Mouse (Mus musculus): ENCODE measurements at regions not wholly inside any gene's neighbourhood (a gene's known extent, or its start where the extent isn't known, plus 50 kb on each side); places are given as distances from the start of the nearest gene placed in this dataset.

GRCm38 (mm10) chr4:94186997-94187396 lies 369.3 kb upstream of the Gm10306 start:
- no peak for DNase-seq (ENCODE audit: low spot score)

DNA sequence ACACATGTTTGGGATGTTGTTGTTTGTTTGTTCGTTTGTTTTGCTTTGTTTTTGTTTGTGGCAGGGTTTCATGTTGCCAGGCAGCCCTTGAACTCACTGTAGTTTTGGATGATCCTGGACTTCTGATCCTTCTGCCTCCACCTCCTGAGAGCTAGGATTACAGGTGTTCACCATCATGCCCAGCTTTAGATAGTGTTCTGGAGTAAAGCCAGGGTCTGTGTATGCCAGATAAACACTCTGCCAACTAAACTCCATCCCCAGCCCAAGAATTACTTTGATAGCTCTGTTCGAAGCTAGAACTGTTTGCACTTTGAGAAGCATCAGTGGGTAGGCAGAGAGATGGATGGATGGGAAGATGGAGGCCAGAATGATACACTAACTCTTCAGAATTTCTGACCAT lies 368.0 kb upstream of the Gm10306 start:
- DNase-seq (ENCODE audit: low spot score) = no peak

DNA sequence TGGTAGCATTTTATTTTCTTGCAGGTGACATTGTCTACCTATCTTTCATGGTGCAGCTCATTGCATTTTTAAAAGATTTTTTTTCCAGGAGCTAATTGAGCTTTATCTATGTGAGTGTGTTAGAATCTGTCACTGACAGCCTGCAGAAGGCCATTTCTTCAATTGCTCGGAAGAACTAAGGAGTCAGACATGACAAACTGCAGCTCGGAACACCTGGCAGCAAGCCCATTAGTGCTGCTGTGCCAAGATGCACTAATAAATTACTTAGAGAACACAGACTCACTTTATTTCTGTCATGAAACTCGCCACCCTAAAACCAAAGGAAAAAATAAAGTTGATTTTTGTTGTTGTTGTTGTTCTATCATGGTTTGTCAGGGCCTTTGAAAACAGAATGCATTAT lies 367.5 kb upstream of the Gm10306 start:
- peak; percentile 16 for DNase-seq (ENCODE audit: low spot score)

GRCm38 (mm10) chr4:94190940-94191339 lies 365.4 kb upstream of the Gm10306 start:
- no peak for DNase-seq (ENCODE audit: low spot score)

DNA sequence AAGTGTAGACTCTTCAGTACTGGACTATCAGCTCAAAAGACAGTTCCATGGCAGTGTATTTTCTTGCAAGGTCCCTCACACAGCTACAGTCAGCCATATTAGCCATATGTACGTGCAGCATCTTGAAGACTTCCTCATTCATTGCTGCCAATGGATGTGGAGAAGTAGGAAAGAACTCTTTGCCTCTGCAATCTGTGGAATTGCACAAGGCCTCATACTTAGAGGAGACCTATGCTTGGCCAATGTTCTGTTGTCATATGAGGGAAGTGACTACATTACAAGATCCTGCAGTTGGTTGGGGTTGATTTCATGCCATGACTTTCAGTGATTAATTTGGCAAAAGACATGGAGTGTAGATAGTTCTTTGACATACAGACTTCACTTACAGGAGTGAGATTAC lies 340.1 kb upstream of the Gm10306 start:
- no peak for DNase-seq (ENCODE audit: low spot score)

DNA sequence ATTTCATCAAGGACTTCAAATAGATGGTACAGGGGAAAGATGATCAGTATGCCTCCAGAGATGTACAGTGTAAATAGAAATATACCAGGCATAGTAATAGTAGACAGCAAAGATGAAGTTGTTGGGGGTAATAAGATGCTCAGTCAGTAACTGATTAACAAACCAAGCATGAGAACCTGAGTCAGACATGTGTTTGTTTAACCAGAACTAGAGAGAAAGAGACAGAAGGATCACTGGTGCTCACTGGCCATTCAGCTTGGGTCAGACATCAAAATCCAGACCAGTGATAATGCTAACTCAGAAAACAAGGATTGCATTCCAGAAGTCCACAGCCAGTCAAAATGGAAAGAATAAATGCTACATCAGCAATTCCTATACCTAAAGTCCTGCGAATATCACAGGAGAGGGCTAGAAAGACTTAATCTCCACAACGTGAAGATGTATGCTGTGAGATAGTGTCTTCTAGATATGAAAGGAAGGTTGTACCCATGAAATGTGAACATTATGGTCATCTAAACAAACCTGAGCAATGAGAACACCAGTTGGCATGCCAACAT lies 320.6 kb upstream of the Gm10306 start:
- DNase-seq (ENCODE audit: low spot score) = no peak

- no peak for DNase-seq (ENCODE audit: low spot score)
Observed at GRCm38 (mm10) chr4:94256026-94256425, 300.3 kb upstream of the Gm10306 start.

DNA sequence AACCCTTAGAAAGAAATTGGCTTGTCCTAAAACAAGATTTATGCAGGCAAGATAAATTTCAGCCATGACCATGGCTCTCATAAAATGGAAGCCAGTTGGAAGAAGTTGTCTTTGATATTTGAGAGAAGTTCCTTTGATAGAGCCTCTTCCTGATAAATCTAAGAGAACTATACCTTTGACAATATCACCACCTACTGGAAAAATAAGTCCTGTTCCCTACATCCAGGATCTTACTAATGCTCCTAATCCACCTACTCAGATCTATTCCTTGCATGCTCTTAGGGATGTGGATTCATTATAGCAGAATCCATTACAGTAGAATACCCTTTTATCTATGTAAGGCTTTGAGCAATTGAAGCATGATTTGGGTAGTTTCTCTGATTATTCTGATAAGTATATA lies 295.2 kb upstream of the Gm10306 start:
- DNase-seq (ENCODE audit: low spot score) = no peak

- no peak for DNase-seq (ENCODE audit: low spot score)
Observed at GRCm38 (mm10) chr4:94281732-94282131, 274.6 kb upstream of the Gm10306 start.

DNA sequence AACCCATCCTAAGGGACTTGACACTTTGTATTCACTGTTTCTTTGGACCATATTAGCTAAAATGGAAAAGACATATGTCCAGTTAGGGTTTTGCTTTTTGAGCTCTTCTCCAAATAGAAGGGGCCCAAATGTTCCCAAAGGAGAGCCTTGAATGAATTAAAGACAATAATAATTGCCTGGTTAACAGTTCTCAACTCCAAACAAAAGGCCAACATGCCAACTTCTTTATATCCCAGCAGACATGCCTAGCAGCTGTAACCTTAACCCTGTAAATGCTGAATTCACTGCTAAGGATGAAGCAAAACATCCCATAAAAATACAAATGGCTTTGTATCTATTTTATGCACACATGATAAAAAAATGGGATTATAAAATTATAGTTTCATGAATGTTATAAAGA lies 264.2 kb upstream of the Gm10306 start:
- DNase-seq (ENCODE audit: low spot score) = no peak

GRCm38 (mm10) chr4:94317298-94317697 lies 239.0 kb upstream of the Gm10306 start:
- no peak for DNase-seq (ENCODE audit: low spot score)

GRCm38 (mm10) chr4:94326759-94327158 lies 229.6 kb upstream of the Gm10306 start:
- no peak for DNase-seq (ENCODE audit: low spot score)

GRCm38 (mm10) chr4:94343331-94343730 lies 213.0 kb upstream of the Gm10306 start:
- DNase-seq (ENCODE audit: low spot score) = no peak

GRCm38 (mm10) chr4:94349273-94349672 lies 207.1 kb upstream of the Gm10306 start:
- no peak for DNase-seq (ENCODE audit: low spot score)

- no peak for DNase-seq (ENCODE audit: low spot score)
Observed at GRCm38 (mm10) chr4:94356982-94357381, 199.4 kb upstream of the Gm10306 start.

DNA sequence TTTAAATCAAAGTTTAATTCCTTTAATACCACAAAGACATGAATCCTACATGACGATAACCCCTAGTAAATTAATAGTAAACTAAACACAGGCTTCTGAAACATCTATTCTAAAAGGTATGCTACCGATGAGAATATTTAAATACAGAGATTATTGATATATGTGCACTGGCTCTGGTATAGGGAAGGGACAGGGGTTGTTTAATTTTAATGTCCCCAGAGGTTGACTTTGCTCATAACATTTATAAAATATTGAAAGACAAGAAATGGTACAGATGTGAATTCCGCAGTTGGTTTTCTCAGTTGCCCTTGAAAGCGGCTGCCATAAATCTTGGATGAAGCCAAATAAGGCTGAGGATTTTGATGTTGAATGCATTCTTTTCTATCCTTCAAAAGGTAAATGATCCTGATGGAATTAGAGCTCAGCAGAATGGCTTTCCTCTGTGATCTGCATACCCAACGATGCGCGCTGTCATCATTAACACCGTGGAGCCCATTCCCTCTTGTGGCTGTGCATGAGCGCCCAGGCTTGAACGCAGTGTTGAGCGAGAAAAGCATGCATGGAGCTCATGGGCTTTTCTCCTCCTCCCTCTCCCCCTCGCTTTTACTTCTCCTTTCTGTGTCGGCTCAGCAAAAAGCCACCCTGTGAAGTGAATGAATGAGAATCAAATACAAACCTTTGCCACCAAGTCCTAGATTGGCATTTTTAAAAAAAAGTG lies 195.4 kb upstream of the Gm10306 start:
- DNase-seq (ENCODE audit: low spot score) = no peak

DNA sequence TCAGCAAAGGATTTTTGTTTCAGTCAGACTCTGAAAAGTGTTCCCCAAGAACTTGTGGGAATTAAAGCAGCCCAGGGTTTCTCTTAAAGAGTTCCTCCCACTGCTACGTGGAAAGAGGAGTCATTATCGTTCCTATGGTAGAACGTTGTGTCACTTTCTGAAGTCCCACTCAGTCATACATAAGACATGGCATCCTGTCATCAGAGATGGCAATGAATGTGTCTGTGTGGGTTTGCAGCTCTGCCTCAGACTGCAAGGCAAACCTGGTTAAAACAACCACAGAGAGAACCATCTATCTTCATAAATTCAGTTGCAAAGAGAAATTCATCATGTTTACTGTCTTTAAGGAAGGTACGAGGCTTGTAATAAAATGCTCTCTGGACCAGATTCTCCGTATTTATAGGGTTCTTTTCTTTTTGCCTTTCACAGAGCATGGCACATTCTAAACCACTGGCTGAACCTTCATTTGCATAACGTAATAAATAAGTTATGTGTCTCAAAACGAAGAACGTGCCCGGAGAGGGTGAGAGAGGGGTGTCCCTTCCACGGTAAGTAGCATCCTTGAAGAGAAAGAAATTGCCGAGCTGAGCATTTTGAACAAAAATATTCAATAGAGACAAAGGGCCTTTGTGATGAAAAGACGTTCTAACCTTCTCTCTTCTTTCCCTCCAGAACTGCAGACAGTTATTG lies 194.7 kb upstream of the Gm10306 start:
- no peak for DNase-seq (ENCODE audit: low spot score)

DNA sequence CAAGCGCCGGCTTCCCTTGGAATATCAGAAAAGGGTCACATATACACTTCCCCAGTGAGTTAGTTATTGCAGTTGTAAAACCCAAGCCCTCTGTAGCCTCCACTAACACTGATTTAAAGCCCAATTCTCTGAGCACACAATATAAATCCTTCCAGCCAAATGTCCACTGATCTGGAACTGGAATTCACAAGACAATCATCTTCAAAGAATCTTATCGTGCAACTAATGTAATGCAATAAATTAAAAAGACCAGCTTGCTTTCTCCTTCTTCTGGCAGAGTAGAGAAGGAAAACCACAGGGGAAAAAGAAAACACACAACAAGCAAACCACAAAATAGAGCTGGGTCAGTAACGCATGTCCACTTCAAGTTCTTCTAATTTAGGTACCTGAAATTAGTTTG lies 191.0 kb upstream of the Gm10306 start:
- no peak for DNase-seq (ENCODE audit: low spot score)

GRCm38 (mm10) chr4:94367174-94367573 lies 189.2 kb upstream of the Gm10306 start:
- no peak for DNase-seq (ENCODE audit: low spot score)

- DNase-seq (ENCODE audit: low spot score) = no peak
Observed at GRCm38 (mm10) chr4:94370981-94371380, 185.4 kb upstream of the Gm10306 start.

- DNase-seq (ENCODE audit: low spot score) = no peak
Observed at GRCm38 (mm10) chr4:94376256-94376655, 180.1 kb upstream of the Gm10306 start.

GRCm38 (mm10) chr4:94385703-94386102 lies 170.6 kb upstream of the Gm10306 start:
- no peak for DNase-seq (ENCODE audit: low spot score)

- DNase-seq (ENCODE audit: low spot score) = no peak
Observed at GRCm38 (mm10) chr4:94388317-94388716, 168.0 kb upstream of the Gm10306 start.

DNA sequence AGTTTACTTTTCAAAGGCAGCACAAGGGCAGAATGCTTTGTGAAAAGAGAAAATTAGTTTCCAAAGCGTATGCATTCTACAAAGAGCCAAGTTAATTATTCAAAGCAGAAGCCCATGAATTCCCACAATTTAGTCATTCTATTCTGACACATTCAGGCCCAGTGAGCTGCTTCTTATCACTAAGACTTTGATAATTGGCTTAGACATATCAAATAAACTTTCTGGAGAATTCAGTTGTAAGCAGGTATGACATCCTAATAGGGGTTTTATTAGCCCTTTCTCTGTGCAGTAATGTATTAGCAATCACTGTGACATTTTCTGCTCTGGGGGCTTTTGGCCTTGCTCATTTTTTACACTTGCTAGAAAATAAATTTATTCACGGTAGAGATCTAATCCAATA lies 161.9 kb upstream of the Gm10306 start:
- DNase-seq (ENCODE audit: low spot score) = no peak

Measured in urinary bladder, postnatal 25 days (tissue).